Mouse (Mus musculus) testis, adult 2 months (tissue): Measurements from ENCODE around the gene Col6a3.

Experiments
- CTCF ChIP-seq: fragments of 200-500 bp; IDR thresholded peaks from 2 replicates; pipeline ENCODE4 v1.5.1; 2012; ENCODE audit warnings: low read depth, mild to moderate bottlenecking, inconsistent platforms, low read length, moderate library complexity; ENCODE audit not compliant: control insufficient read depth, insufficient read depth, insufficient replicate concordance
- POLR2A ChIP-seq: fragments of 200-500 bp; IDR thresholded peaks from 2 replicates; pipeline ENCODE4 v1.6.1; 2012; ENCODE audit warnings: low read depth, mild to moderate bottlenecking, inconsistent platforms, low read length, moderate library complexity; ENCODE audit not compliant: control insufficient read depth

DNA sequence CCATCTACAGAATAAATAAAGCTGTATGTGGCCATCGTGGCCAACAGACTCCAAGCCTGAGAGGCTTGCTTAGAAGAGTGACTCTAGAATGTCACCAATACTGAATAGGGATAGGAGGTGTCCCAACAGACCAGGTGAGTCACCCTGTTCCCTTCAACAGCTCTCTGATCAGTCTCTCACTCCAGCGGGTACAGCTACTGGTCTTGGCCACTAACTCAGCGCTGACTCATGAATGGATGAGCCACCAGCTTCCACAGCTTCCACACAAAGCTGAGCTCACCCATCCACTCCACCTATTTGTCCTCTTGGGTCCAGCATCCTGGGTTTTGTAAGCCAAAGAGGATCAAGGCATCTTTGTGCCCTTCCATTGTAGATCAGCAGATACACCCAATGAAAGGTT is 114.3 kb downstream of the Col6a3 start:
- TF ChIP-seq POLR2A: no peak
- no peak for TF ChIP-seq CTCF
